12 mouse cellular contexts compared by ENCODE assay signal in the genomic region with DNA sequence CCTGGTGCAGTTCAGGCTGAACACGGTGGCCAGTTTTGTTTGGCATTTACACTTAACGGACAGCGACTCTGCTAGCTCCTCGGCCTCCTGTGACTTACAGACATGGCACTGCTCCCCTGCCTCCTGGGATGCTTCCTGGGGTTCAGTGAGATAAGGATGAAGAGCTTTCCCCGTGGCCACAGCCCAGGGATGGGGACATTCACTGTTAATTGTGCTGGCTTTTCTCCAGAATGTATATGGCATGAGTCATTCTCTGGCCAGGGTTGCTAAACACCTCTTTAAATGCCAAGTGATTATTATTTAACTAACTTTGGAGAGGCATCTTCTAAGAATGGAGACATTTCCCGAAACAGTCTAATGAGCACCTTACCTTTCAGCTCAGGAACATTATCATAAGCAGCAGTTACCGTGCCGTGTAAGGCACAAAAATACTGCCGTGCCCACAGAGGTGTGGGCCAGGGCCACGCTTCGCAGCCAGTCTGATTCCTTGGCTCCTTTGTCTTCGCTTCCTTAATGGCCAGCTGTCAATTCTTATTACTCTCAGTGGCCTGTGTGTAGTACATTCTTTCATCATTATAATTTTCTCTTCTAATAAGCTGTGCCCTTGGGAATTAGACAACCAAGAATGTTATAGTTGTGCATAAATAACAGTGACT.
DNase-seq lines count a peak whose midpoint lies in the region; ATAC-seq lines count a peak whose summit lies in the region.
"Had no signal": no experiment of that assay in that cellular context is flagged by ENCODE, and none has a peak within 500 bp of the region (broad histone marks: within the 10 kb centered on the region; RNA-seq: fewer than 3 reads in every experiment).

No protein-coding gene starts in this region.

- no peak for DNase-seq in cerebellum, postnatal 14 days
- no peak for DNase-seq in hindbrain, embryonic 11.5 days (ENCODE audit: low spot score)
- no peak for DNase-seq in neural tube, embryonic 10.5 days (ENCODE audit: extremely low spot score, low spot score)
- no peak for DNase-seq in testis, postnatal 10 days (ENCODE audit: low spot score)
- no peak for DNase-seq in ovary, postnatal 14 days (ENCODE audit: low spot score)
- DNase-seq: heart, adult 11 months; kidney, adult 11 months; right cerebral cortex, postnatal 25 days had no signal

- peaks cover 10% of the 10 kb centered on the region; the same call in 1 of the 2 replicates for H3K4me1 ChIP-seq in hindbrain, embryonic 12.5 days
- no peaks in the 10 kb centered on the region for H3K4me1 ChIP-seq in hindbrain, embryonic 11.5 days (replicated peaks; ENCODE audit: control insufficient read depth, insufficient read depth, low read length)
- peaks cover 22% of the 10 kb centered on the region for H3K4me1 ChIP-seq in neural tube, embryonic 13.5 days (replicated peaks)

- no peak overlapping the region for H3K4me3 ChIP-seq in hindbrain, embryonic 12.5 days
- H3K4me3 ChIP-seq in hindbrain, embryonic 11.5 days (ENCODE audit: low read depth, low read length) = no peak overlapping the region
- no peak overlapping the region for H3K4me3 ChIP-seq in neural tube, embryonic 13.5 days

- no peaks in the 10 kb centered on the region for H3K36me3 ChIP-seq in hindbrain, embryonic 12.5 days
- H3K36me3 ChIP-seq in hindbrain, embryonic 11.5 days (ENCODE audit: control insufficient read depth, insufficient read depth, low read length) = no peaks in the 10 kb centered on the region
- H3K36me3 ChIP-seq in neural tube, embryonic 13.5 days = no peaks in the 10 kb centered on the region
- H3K36me3 ChIP-seq: G1E had no signal

- no peak overlapping the region; the same call in 1 of the 2 replicates for H3K9ac ChIP-seq in hindbrain, embryonic 12.5 days
- no peak overlapping the region for H3K9ac ChIP-seq in hindbrain, embryonic 11.5 days (ENCODE audit: low read depth, low read length)
- no peak overlapping the region for H3K9ac ChIP-seq in neural tube, embryonic 13.5 days

- WGBS in hindbrain, embryonic 12.5 days = 56% methylated on average over 12 of the region's 12 CpGs
- 67% methylated on average over 12 of the region's 12 CpGs for WGBS in hindbrain, embryonic 11.5 days
- WGBS in neural tube, embryonic 13.5 days = 34% methylated on average over 12 of the region's 12 CpGs

- H3K9me3 ChIP-seq in hindbrain, embryonic 12.5 days (replicated peaks) = no peaks in the 10 kb centered on the region
- H3K9me3 ChIP-seq in hindbrain, embryonic 11.5 days (ENCODE audit: control insufficient read depth, low read length) = no peaks in the 10 kb centered on the region
- H3K9me3 ChIP-seq in neural tube, embryonic 13.5 days = no peaks in the 10 kb centered on the region
- H3K9me3 ChIP-seq: G1E had no signal

- 0 out of 2 replicates have a peak overlapping the region, but pooled peaks have one; percentile 35 for H3K27ac ChIP-seq in hindbrain, embryonic 12.5 days
- no peak overlapping the region for H3K27ac ChIP-seq in hindbrain, embryonic 11.5 days (ENCODE audit: low read depth, low read length)
- H3K27ac ChIP-seq in neural tube, embryonic 13.5 days (replicated peaks) = peak overlapping the region; percentile 64

- 0 out of 2 replicates have a peak, but pooled peaks have one; percentile 31 for ATAC-seq in cerebellum, adult (ENCODE audit: insufficient number of reproducible peaks, low FRiP score, low TSS enrichment)
- no peak; the same call in 1 of the 2 replicates for ATAC-seq in hindbrain, embryonic 12.5 days (ENCODE audit: low FRiP score)
- no peak for ATAC-seq in hindbrain, embryonic 11.5 days (ENCODE audit: low FRiP score)
- ATAC-seq in neural tube, embryonic 13.5 days (ENCODE audit: low read depth) = peak; percentile 79

- H3K27me3 ChIP-seq in hindbrain, embryonic 12.5 days = no peaks in the 10 kb centered on the region
- H3K27me3 ChIP-seq in hindbrain, embryonic 11.5 days (ENCODE audit: control insufficient read depth, insufficient read depth, low read length) = no peaks in the 10 kb centered on the region
- no peaks in the 10 kb centered on the region for H3K27me3 ChIP-seq in neural tube, embryonic 13.5 days

- H3K4me2 ChIP-seq in hindbrain, embryonic 12.5 days (replicated peaks) = no peak overlapping the region
- no peak overlapping the region for H3K4me2 ChIP-seq in hindbrain, embryonic 11.5 days (replicated peaks; ENCODE audit: low read depth, low read length)
- H3K4me2 ChIP-seq in neural tube, embryonic 13.5 days = no peak overlapping the region

Comparison
In these comparisons a context has a peak if more than half of its experiments do, and no peak if none do; other contexts are left out.
1. ATAC-seq: peak in cerebellum, adult (single experiment) and neural tube, embryonic 13.5 days (single experiment); none in hindbrain, embryonic 12.5 days (single experiment) and hindbrain, embryonic 11.5 days (single experiment).